In genomic region chr12:52790350-52790768, GRCm38 (mm10) we compare ENCODE assay signal across 10 mouse cellular contexts.
A peak's percentile ranks its signal among the peaks of the same experiment; 100 is the strongest.
DNase-seq lines count a peak whose midpoint lies in the region; ATAC-seq and TF ChIP-seq lines count a peak whose summit lies in the region.
"Had no signal": no experiment of that assay in that cellular context is flagged by ENCODE, and none has a peak within 500 bp of the region (broad histone marks: within the 10 kb centered on the region; RNA-seq: fewer than 3 reads in every experiment).

No protein-coding gene starts in this region.

- ATAC-seq in midbrain, embryonic 13.5 days: peak; percentile 82

- intact Hi-C loops in heart, postnatal 14 days (cut with DNase I): no loop called here

- H3K9ac ChIP-seq in midbrain, embryonic 13.5 days (replicated peaks): peak overlapping the region; percentile 41; the same call in 1 of the 2 replicates

- peak overlapping the region; percentile 31 for H3K4me2 ChIP-seq in midbrain, embryonic 13.5 days (replicated peaks)

- H3K36me3 ChIP-seq in midbrain, embryonic 13.5 days: no peaks in the 10 kb centered on the region
- H3K36me3 ChIP-seq: G1E had no signal

- H3K27me3 ChIP-seq in midbrain, embryonic 13.5 days: no peaks in the 10 kb centered on the region

- H3K4me1 ChIP-seq in midbrain, embryonic 13.5 days (replicated peaks): peaks cover 50% of the 10 kb centered on the region
- H3K4me1 ChIP-seq: megakaryocyte, embryonic 14.5 days had no signal

- H3K4me3 ChIP-seq in layer of hippocampus, adult 2 months: peak overlapping the region; percentile 11
- no peak overlapping the region for H3K4me3 ChIP-seq in midbrain, embryonic 13.5 days (replicated peaks)
- H3K4me3 ChIP-seq: megakaryocyte, embryonic 14.5 days had no signal

- TF ChIP-seq CTCF in layer of hippocampus, adult 2 months (conservative IDR thresholded peaks at IDR 0.05): no peak

- no peak for DNase-seq in layer of hippocampus, adult 2 months (ENCODE audit: low spot score in 2 of 2)
- DNase-seq in layer of hippocampus, postnatal 25 days (ENCODE audit: extremely low spot score in 1 of 2, low spot score in 1 of 2): no peak
- peak; percentile 45 for DNase-seq in embryo, embryonic 10.5 days (ENCODE audit: low spot score)
- DNase-seq in heart, postnatal 14 days: peak; percentile 61 to 69
- DNase-seq in thymus, postnatal 0 days (ENCODE audit: low spot score): no peak
- DNase-seq in left cerebral cortex, adult 8-10 months (ENCODE audit: low spot score in 2 of 2): no peak
- DNase-seq in adrenal gland, postnatal 25 days: no peak

- H3K9me3 ChIP-seq in midbrain, embryonic 13.5 days: no peaks in the 10 kb centered on the region
- H3K9me3 ChIP-seq: megakaryocyte, embryonic 14.5 days had no signal

- WGBS in midbrain, embryonic 13.5 days: 7% methylated on average over 8 of the region's 8 CpGs

- H3K27ac ChIP-seq in layer of hippocampus, adult 2 months: 0 out of 2 replicates have a peak overlapping the region, but pooled peaks have one; percentile 14
- peak overlapping the region; percentile 67 for H3K27ac ChIP-seq in midbrain, embryonic 13.5 days

Comparison
In these comparisons a context has a peak if more than half of its experiments do, and no peak if none do; other contexts are left out.
1. DNase-seq: peak in embryo, embryonic 10.5 days (single experiment) and heart, postnatal 14 days (2 of 2); none in layer of hippocampus, adult 2 months (0 of 2), layer of hippocampus, postnatal 25 days (0 of 2), thymus, postnatal 0 days (single experiment), left cerebral cortex, adult 8-10 months (0 of 2) and adrenal gland, postnatal 25 days (single experiment).